Mouse (Mus musculus) myocyte (in vitro differentiated cells): ENCODE measurements around the gene Coro2a.

Experiments used
- E2F4 ChIP-seq: IDR thresholded peaks from one replicate; pipeline ENCODE4 v1.6.1; 2011; ENCODE audit warnings: mild to moderate bottlenecking, control low read depth, moderate library complexity; ENCODE audit not compliant: insufficient read depth
- MAX ChIP-seq: IDR thresholded peaks from one replicate; pipeline ENCODE4 v1.6.1; 2011; ENCODE audit warnings: low read depth, mild to moderate bottlenecking, control low read depth

- TF ChIP-seq E2F4 (no peak), MAX (no peak)
Observed at GRCm38 (mm10) chr4:46487348-46487747, 114.7 kb downstream of the Coro2a start.
